Mouse (Mus musculus) liver, postnatal 0 days (tissue): ENCODE results near the gene Cdh12. TPM values are rescaled to one million over a fixed set of nuclear protein-coding genes. Genes with fewer than 3 reads are reported as not detected.

Source experiments
- ATAC-seq: fragments of 200-750 bp; cut with Nextera tagmentation; 2 replicates; pipeline ENCODE4 v1.8.0; 2017; ENCODE audit warnings: mild to moderate bottlenecking, moderate library complexity
- DNase-seq: peaks from one replicate; pipeline ENCODE4 v3.0.0-alpha.2; 2016
- H3K27ac ChIP-seq: fragments of 300-500 bp; sonication (generic); 2 replicates; pipeline ENCODE4 v1.5.1; 2014; ENCODE audit warnings: antibody characterized with exemption, moderate library complexity, mild to moderate bottlenecking, low read depth
- H3K27me3 ChIP-seq: fragments of 300-500 bp; sonication (generic); 2 replicates; pipeline ENCODE4 v1.6.1; 2014; ENCODE audit warnings: low read length, control low read depth, mixed read lengths; ENCODE audit not compliant: insufficient read depth
- H3K36me3 ChIP-seq: fragments of 300-500 bp; sonication (generic); replicated peaks from 2 replicates; pipeline ENCODE4 v1.6.1; 2014; ENCODE audit warnings: mild to moderate bottlenecking, control low read depth, low read length, moderate library complexity, mixed read lengths; ENCODE audit not compliant: insufficient read depth
- H3K4me1 ChIP-seq: fragments of 300-500 bp; sonication (generic); 2 replicates; pipeline ENCODE4 v1.6.1; 2014; ENCODE audit warnings: antibody characterized with exemption, mild to moderate bottlenecking, control low read depth; ENCODE audit not compliant: insufficient read depth
- H3K4me2 ChIP-seq: fragments of 300-500 bp; sonication (generic); 2 replicates; pipeline ENCODE4 v1.6.1; 2014; ENCODE audit warnings: low read depth, mild to moderate bottlenecking, low read length, moderate library complexity, mixed read lengths
- H3K4me3 ChIP-seq: fragments of 300-500 bp; sonication (generic); 2 replicates; pipeline ENCODE4 v1.5.1; 2014; ENCODE audit warnings: low read depth, low read length
- H3K9ac ChIP-seq: fragments of 300-500 bp; sonication (generic); replicated peaks from 2 replicates; pipeline ENCODE4 v1.6.1; 2014; ENCODE audit warnings: mild to moderate bottlenecking, moderate library complexity
- H3K9me3 ChIP-seq: fragments of 300-500 bp; sonication (generic); 2 replicates; pipeline ENCODE4 v1.6.1; 2016; ENCODE audit warnings: mild to moderate bottlenecking, control low read depth, low read length, mixed read lengths
- CTCF ChIP-seq: sonication (generic); IDR thresholded peaks from 2 replicates; pipeline ENCODE4 v1.5.1; 2016; ENCODE audit warnings: antibody characterized with exemption, low read depth
- EP300 ChIP-seq: IDR thresholded peaks from 2 replicates; pipeline ENCODE4 v1.6.1; 2016; ENCODE audit warnings: antibody characterized with exemption, low read depth, mild to moderate bottlenecking
- WGBS: fragments of 180-500 bp; shearing (Covaris S2); extraction: QIAGEN DNeasy Blood & Tissue Kit; methylation state at CpG from one replicate; pipeline ENCODE4 v1.1.7; 2014; ENCODE audit not compliant: insufficient replicate concordance; 5-methylcytosine and 5-hydroxymethylcytosine counted together
- polyA plus RNA-seq: library from polyadenylated mRNA; unstranded; fragments of >200 nt; fragmentation: Nextera tagmentation; extraction: Ambion mirVana; gene quantifications from 2 replicates; pipeline ENCODE4 v1.2.1, GENCODE M21; 2015

The Cdh12 gene
- polyA plus RNA-seq, 1 experiment from 2014 or later: not detected

DNA sequence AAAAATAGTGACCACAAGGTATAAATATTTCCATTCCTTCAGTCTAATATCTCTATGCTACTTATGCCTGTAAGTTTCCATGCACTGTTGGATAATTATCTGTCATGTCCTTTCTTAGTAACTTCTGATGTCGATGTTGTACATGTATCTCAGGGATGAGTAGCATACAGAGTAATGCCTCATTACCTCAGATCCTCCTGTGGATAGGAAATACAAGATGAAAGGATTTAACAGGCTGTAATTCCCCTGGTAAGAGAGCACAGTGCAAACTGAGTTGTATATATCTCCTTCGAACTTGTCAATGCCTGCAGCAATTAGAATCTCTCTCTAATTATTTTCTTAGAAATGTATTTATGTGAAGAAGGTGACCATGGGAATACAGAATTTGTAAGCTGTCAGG is 233.7 kb downstream of the Cdh12 start:
- 58% methylated on average over 2 of the region's 2 CpGs for WGBS
- no peak for TF ChIP-seq CTCF
- no peak for TF ChIP-seq EP300

GRCm38 (mm10) chr15:20684200-20684599 is 235.1 kb downstream of the Cdh12 start:
- Histone ChIP-seq H3K27ac (no peak overlapping the region), H3K9ac (no peak overlapping the region), H3K4me3 (no peak overlapping the region), H3K36me3 (no peaks in the 10 kb centered on the region), H3K27me3 (no peaks in the 10 kb centered on the region), H3K9me3 (no peaks in the 10 kb centered on the region), H3K4me2 (no peak overlapping the region), H3K4me1 (no peaks in the 10 kb centered on the region)
- 76% methylated on average over 5 of the region's 5 CpGs for WGBS
- TF ChIP-seq EP300 (no peak), CTCF (no peak)
- no peak for DNase-seq
- no peak for ATAC-seq

More for the DNA sequence above, 233.7 kb downstream of the Cdh12 start:
- Histone ChIP-seq H3K4me3 (no peak overlapping the region), H3K9me3 (no peaks in the 10 kb centered on the region), H3K27me3 (no peaks in the 10 kb centered on the region), H3K36me3 (no peaks in the 10 kb centered on the region), H3K4me1 (no peaks in the 10 kb centered on the region), H3K9ac (no peak overlapping the region), H3K27ac (no peak overlapping the region), H3K4me2 (no peak overlapping the region)
- no peak for ATAC-seq
- DNase-seq: no peak

- H3K9ac ChIP-seq: no peak overlapping the region
- WGBS: 83% methylated on average over 5 of the region's 5 CpGs
- ATAC-seq: no peak
Observed at GRCm38 (mm10) chr15:20696229-20696628, 247.2 kb downstream of the Cdh12 start.

DNA sequence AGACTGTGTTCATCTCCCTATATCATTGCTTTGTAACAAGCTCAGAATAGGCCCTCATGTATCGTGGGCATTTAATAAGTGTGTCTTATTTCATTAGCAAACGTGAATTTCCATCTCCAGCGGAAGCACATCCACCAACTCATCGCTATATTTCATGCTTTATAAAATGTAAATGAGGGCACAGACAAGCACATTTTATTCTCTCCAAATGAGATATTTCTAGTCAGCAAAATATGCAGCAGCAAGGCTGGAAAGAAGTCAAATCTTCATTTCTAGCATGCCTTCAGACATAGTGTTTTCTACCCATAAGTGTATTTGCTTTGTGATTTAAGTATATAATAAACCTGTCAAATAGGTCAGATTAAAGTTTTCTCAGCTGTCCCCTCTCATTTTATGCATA is 262.8 kb downstream of the Cdh12 start:
- Histone ChIP-seq H3K27ac (no peak overlapping the region), H3K4me1 (no peaks in the 10 kb centered on the region), H3K36me3 (no peaks in the 10 kb centered on the region), H3K4me3 (no peak overlapping the region), H3K27me3 (no peaks in the 10 kb centered on the region), H3K4me2 (no peak overlapping the region), H3K9ac (no peak overlapping the region), H3K9me3 (no peaks in the 10 kb centered on the region)
- TF ChIP-seq EP300 (no peak), CTCF (no peak)
- 76% methylated on average over 4 of the region's 4 CpGs for WGBS
- DNase-seq (no peak), ATAC-seq (no peak)

More at GRCm38 (mm10) chr15:20696229-20696628, 247.2 kb downstream of the Cdh12 start:
- H3K27ac ChIP-seq: no peak overlapping the region
- H3K4me2 ChIP-seq: no peak overlapping the region
- TF ChIP-seq CTCF: no peak
- no peak for TF ChIP-seq EP300
- H3K27me3 ChIP-seq: no peaks in the 10 kb centered on the region
- DNase-seq: no peak
- H3K36me3 ChIP-seq: no peaks in the 10 kb centered on the region
- H3K4me3 ChIP-seq: no peak overlapping the region
- peaks cover 2% of the 10 kb centered on the region; the same call in 1 of the 2 replicates for H3K9me3 ChIP-seq
- no peaks in the 10 kb centered on the region for H3K4me1 ChIP-seq

GRCm38 (mm10) chr15:20772289-20772688 is 323.2 kb downstream of the Cdh12 start:
- Histone ChIP-seq H3K9me3 (no peaks in the 10 kb centered on the region), H3K36me3 (no peaks in the 10 kb centered on the region), H3K27ac (no peak overlapping the region), H3K4me2 (no peak overlapping the region), H3K4me1 (no peaks in the 10 kb centered on the region), H3K4me3 (no peak overlapping the region), H3K9ac (no peak overlapping the region), H3K27me3 (no peaks in the 10 kb centered on the region)
- no peak for ATAC-seq
- TF ChIP-seq EP300 (no peak), CTCF (no peak)
- DNase-seq: no peak

GRCm38 (mm10) chr15:20773423-20773822 is 324.4 kb downstream of the Cdh12 start:
- Histone ChIP-seq H3K9ac (no peak overlapping the region), H3K27ac (no peak overlapping the region), H3K4me1 (no peaks in the 10 kb centered on the region), H3K4me2 (no peak overlapping the region), H3K4me3 (no peak overlapping the region), H3K27me3 (no peaks in the 10 kb centered on the region), H3K9me3 (no peaks in the 10 kb centered on the region), H3K36me3 (no peaks in the 10 kb centered on the region)
- DNase-seq (no peak), ATAC-seq (no peak)
- TF ChIP-seq CTCF (no peak), EP300 (no peak)

- Histone ChIP-seq H3K9me3 (no peaks in the 10 kb centered on the region), H3K4me2 (no peak overlapping the region), H3K9ac (no peak overlapping the region), H3K36me3 (no peaks in the 10 kb centered on the region), H3K4me1 (no peaks in the 10 kb centered on the region), H3K27me3 (no peaks in the 10 kb centered on the region), H3K27ac (no peak overlapping the region), H3K4me3 (no peak overlapping the region)
- ATAC-seq: no peak
- TF ChIP-seq EP300: no peak
- TF ChIP-seq CTCF: no peak
- WGBS: 58% methylated on average over 4 of the region's 4 CpGs
- DNase-seq: no peak
Observed at GRCm38 (mm10) chr15:20796999-20797398, 347.9 kb downstream of the Cdh12 start.
